16 mouse cellular contexts compared by ENCODE assay signal in genomic region chr13:83952353-83952752, GRCm38 (mm10).
"Had no signal": no experiment of that assay in that cellular context is flagged by ENCODE, and none has a peak within 500 bp of the region (broad histone marks: within the 10 kb centered on the region; RNA-seq: fewer than 3 reads in every experiment).

No protein-coding gene starts in this region.

- H3K27me3 ChIP-seq: neural tube, embryonic 12.5 days; stomach, embryonic 15.5 days had no signal

- ATAC-seq: intestine, postnatal 0 days; liver, postnatal 0 days; lung, postnatal 0 days had no signal

- H3K36me3 ChIP-seq: neural tube, embryonic 12.5 days; stomach, embryonic 15.5 days had no signal

- H3K9me3 ChIP-seq: neural tube, embryonic 12.5 days; stomach, embryonic 15.5 days had no signal

- H3K4me2 ChIP-seq: lung, embryonic 14.5 days; neural tube, embryonic 12.5 days; stomach, embryonic 15.5 days had no signal

- H3K27ac ChIP-seq: kidney, postnatal 0 days; layer of hippocampus, adult 2 months; liver, embryonic 14.5 days; macrophage; neural tube, embryonic 12.5 days; stomach, embryonic 15.5 days had no signal

- H3K9ac ChIP-seq: liver, embryonic 14.5 days; liver, postnatal 0 days; lung, embryonic 14.5 days; neural tube, embryonic 12.5 days; stomach, embryonic 15.5 days had no signal

- H3K4me1 ChIP-seq: neural tube, embryonic 12.5 days; stomach, embryonic 15.5 days had no signal

- DNase-seq: kidney, adult 2 months; kidney, postnatal 25 days; layer of hippocampus, adult 9-11 months; liver, postnatal 0 days; lung, embryonic 14.5 days; right cerebral cortex, postnatal 25 days; spleen, adult 18-20 months; thymus, postnatal 25 days had no signal

- H3K4me3 ChIP-seq: layer of hippocampus, adult 2 months; neural tube, embryonic 12.5 days; stomach, embryonic 15.5 days had no signal
